Mouse (Mus musculus): ENCODE results near the gene Nt5e.
A peak's percentile ranks its signal among the peaks of the same experiment; 100 is the strongest.

Nt5e gene

GRCm38 (mm10) chr9:88388826-88389225 lies 61.8 kb downstream of the Nt5e start:
- no peak for DNase-seq (ENCODE audit: low read depth, low spot score)

GRCm38 (mm10) chr9:88394852-88395251 lies 67.9 kb downstream of the Nt5e start:
- no peak for DNase-seq (ENCODE audit: low read depth, low spot score)

- peak; percentile 42 for DNase-seq (ENCODE audit: low read depth, low spot score)
These were observed 71.5 kb downstream of the Nt5e start for GRCm38 (mm10) chr9:88398461-88398860.

GRCm38 (mm10) chr9:88404088-88404487 lies 77.1 kb downstream of the Nt5e start:
- DNase-seq (ENCODE audit: low read depth, low spot score) = no peak

DNA sequence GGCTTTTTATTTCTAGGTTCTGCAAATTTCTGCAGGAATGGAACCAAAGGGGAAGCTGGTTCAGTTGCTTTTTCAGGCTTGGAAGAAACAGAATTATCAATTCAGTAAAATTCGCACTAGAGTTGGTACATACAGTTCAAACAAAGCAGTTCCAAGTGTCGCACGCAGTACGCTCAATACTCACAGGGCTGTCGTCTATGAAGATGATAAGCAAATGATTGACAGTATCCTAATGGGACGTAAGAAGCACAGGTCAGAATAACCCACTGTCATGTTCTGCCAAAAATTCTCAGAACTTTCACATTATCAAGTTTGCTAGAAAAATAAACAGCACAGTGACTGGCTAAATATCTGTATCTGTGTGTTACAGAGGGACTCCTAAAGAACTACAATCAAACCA lies 77.5 kb downstream of the Nt5e start:
- DNase-seq (ENCODE audit: low read depth, low spot score) = no peak

DNA sequence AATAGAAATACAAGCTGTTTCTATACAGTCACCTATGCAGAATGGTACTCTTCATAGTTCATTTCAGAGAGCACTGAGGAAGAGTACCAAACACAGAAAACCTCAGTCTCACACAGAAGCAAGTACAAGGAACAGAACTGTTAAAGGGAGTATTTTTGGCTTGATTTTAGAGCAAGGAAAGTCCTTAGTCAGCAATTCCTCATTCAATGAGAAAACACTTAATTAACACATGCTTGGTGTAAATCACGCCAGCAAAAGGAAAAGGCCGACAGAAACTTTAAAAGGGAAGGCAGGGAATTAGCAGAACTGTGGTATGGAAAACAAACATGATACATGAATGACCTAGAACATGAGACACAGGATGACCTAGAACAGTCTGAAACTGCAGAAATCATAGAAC lies 83.0 kb downstream of the Nt5e start:
- DNase-seq (ENCODE audit: low read depth, low spot score) = no peak

DNA sequence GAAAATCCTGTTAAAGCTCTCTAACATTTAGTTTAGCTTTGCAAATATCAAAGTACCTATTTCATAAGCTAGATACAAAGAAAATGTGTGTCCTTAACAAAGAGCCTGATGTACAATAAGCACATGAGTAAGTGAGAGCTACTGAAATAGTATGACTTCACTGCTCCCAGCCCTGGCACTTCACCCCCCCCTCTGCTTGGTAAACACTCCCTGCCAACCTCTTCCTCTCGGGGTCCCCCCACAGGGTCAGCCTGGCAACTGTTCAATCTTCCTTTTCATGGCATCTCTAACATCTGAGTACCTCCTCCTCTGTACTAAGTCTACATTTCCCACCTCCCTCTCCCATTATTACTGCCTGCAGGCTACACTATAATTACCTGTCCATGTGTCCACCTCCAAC lies 89.8 kb downstream of the Nt5e start:
- no peak for DNase-seq (ENCODE audit: low read depth, low spot score)

Data from 3T3-L1 (cell line).